Mouse (Mus musculus): ENCODE results near the gene Sh3pxd2b.

The Sh3pxd2b gene

DNA sequence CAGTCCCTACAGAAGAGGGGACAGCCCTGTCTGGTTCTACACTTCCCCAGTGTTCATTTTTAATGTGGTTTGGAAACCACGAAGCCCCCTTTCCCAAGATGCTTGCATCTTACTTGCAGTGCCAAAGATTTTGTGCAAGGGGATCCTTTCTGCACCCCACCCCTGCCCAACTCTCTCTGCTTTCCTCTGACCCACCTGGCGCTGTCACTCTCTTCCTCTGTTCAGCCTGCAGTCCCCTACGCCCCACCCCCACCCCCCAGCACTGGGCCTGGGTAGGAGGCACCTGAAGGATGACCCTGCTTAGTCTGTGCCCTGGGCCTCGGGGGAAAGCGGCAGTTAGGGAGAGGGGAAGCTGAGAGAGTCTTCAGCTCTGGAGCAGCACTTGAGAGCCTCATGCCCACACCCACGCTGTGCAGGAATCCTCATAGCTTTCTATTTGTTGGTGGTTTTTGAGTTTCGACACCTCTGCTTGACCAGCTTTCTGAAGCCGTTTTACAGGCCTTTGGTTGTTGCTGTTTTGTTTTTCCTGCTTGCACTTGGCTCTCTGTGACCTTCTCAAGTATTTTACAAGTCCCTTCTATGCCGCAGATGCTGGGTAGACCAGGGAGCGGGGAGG lies 77.5 kb downstream of the Sh3pxd2b start:
- no peak for DNase-seq (ENCODE audit: extremely low read depth, low read depth, low spot score)

DNA sequence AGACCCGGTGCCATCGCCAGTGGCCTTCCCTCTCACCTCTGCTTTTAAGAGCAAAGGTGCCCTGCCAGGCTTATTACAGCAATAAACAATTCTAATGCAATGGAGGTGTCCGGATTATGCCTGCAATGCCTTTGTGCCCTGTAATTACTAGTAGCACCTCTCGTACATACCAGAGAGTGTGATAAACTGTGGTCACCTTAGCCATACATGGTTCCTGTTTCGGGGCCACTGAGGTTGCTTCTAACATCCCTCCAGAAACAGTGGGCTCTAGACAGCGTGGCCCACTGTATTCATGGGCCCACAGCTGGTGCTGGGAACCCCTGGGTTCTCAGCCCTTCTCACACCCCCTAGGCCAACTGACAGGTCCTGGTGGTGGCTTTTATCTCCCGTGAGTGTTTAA lies 79.9 kb downstream of the Sh3pxd2b start:
- no peak for DNase-seq (ENCODE audit: extremely low read depth, low read depth, low spot score)

DNA sequence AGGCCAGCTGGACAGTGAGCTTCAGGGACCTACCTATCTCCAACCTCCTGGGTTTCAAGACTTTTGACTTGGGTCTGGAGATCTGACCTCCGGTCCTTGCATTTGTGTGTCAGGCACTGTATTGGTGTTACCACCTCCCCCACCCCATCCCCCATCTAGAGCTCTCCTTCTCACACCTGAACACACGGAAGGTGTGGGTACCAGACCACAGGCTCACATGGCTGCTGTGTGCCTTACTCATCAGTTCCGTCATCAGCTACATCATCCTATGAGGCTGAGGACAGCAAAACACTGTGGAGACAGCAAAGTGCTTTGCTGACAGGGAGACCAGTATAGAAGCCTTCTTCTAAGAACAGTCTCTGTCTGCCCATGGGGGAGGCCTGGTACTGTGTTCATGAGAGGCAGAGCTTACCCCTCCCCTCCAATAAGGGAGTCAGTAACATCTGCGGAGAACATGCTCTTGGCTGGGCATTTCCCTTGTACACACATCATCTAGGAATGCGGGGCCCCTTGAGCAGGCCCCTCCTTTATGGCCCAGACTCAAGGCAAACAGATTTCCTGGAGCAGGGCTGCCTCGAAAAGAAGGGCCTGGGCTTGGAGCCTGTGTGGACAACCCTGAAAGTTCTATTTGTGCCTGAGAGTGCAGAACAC lies 87.9 kb downstream of the Sh3pxd2b start:
- DNase-seq (ENCODE audit: extremely low read depth, low read depth, low spot score) = no peak

DNA sequence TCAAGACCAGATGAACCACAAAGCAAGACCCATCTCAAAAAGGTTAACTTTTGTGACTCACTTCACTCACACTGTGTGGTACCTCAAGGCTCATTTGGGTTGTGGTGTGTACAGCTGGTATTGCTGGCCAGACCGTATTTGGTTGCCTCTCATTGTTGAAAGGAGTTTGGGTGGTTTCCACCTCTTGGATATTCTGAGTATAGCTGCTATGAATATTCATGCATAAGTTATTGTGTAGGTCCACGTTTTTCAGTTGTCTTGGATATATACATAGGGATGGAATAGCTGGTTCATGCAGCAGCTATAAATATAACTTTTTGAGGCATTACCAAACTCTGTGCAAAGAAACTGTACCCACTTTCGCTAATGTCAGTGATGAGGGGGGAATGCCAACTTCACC lies 95.0 kb downstream of the Sh3pxd2b start:
- no peak for DNase-seq (ENCODE audit: extremely low read depth, low read depth, low spot score)

DNA sequence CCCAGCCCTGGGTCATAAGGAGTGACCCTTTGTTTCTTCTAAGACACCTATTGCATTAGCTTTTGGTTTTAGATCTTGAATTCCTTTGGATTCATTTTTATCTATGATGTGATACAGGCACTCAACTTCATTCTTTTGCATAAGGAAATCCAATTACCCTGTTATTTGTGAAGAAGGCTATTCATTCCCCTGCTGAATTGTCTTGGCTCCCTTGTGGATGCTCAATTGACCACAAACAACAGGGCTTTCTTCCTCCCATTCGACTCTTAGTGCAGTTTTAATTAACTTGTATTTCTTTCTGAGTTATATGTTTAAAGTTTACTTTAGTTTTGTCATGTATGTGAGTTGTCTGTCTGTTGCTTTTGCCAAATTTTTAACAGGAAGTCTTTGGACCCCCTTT lies 96.6 kb downstream of the Sh3pxd2b start:
- DNase-seq (ENCODE audit: extremely low read depth, low read depth, low spot score) = no peak

DNA sequence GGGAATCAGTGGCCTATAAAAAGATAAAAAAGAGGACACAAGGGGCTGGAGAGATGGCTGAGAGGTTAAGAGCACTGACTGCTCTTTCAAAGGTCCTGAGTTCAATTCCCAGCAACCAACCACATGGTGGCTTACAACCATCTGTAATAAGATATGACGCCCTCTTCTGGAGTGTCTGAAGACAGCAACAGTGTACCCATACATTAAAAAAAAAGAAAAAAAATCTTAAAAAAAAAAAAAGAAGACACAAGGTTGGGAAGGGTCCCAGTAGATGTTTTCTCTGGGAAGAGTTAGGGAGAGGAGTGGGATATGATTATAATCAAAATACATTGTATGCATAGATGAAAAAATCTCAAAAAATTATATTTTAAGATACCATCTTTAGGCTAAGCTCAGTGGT lies 97.5 kb downstream of the Sh3pxd2b start:
- DNase-seq (ENCODE audit: extremely low read depth, low read depth, low spot score) = no peak

DNA sequence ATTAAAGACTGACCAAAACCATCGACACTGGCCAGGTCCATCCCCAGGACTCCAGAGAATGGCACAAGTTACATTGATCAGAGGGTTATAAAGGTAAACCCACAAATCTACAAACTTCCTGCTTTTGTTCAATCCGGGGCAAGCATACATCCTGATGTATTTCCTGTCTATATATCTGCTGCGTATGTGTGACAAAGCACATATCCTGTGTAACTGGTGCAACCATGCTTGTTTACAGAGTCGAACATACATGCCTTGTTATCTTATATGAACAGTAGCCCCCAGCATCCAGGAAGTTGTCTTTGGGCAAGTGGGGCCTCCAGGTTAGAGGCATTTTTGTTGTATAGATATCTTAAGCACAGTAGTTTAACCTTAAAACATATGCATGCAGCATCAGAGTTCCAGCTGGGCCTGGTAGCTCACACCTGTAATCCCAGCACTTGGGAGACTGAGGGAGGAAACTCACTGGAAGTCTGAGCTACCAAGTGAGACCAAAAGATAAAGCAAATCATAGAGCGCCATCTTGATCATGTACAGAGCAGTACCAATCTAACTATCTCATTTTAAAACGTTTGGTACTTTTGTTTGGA lies 98.1 kb downstream of the Sh3pxd2b start:
- no peak for DNase-seq (ENCODE audit: extremely low read depth, low read depth, low spot score)

DNA sequence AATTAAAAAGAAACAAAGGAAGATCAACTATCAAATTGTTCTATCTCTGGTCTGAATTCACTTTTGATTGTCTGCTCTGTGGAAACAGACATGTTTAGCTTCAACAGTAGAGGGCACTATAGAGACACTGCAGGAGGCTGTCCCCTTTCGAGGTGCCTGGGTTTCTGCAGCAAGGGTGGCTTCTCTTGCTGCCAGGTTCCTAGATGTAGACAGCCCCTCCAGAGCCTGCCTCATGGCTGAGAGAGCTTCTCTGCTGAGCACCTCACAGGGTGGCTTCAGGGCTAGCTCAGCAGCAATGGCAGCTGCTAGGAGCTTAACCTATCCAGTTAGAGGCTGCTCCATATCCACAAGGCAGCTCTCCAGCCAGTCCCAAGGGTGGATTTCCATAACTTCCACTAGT lies 102.6 kb downstream of the Sh3pxd2b start:
- DNase-seq (ENCODE audit: extremely low read depth, low read depth, low spot score) = no peak

DNA sequence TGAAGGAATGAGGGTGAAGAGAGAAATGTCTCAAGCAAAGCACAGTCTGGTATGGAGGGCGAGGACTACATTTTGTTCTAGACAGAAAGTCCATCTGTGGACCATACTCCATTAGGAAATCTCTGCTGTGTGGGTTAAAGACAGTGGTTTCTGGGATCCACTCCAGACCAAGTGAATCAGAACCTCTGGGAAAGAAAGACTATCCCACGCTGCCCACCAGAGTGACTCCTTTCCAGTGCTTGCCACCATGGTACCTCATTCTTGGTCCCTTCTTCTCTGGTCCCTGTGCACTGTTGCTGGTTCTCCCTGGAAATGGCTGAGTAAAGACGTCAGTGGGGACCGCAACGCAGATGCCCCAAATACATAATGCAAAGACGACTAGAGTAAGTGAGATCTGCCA lies 103.7 kb downstream of the Sh3pxd2b start:
- no peak for DNase-seq (ENCODE audit: extremely low read depth, low read depth, low spot score)

DNA sequence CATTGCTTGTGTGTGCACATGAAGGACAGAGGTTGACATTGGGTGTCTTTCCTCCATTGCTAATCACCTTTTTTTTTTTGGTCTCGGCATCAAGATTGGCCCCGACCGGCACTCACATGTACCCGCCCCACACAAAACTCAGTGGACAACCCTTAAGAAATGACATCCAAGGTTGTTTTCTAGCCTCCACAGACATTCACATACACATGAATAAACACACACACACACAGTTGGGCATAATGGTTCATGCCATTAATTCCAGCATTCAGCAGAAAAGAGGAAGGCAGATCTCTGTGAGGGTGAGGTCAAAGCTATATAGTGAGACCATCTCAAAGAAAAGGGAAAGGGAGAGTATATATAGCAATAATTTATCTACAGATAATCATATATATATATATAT lies 105.1 kb downstream of the Sh3pxd2b start:
- no peak for DNase-seq (ENCODE audit: extremely low read depth, low read depth, low spot score)

DNA sequence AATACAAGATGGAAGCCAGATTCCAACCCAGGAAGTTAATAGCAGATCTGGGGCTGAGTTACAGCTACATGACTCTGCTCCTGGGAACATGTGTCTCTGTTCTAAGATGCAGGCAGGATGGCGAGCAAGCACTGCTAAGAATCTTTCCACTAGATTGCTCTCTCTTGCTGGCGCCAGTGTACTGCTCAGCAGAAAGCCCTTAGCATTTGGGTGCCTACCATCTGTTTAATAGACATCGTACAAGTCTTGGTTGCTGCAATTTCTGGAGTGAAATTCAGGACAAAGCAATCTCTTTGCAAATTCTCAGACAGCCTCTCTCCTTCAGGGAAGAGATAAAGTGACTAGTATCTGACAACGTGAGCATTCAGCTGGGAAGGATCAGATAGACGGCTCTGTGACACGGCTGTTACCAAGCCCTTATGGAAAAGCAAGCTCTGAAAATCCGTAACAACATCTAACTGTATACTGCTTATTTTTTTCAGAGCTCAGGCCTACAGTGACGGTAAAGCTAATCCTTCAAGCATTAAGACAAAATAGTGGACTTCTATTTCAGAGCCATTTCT lies 105.8 kb downstream of the Sh3pxd2b start:
- no peak for DNase-seq (ENCODE audit: extremely low read depth, low read depth, low spot score)

DNA sequence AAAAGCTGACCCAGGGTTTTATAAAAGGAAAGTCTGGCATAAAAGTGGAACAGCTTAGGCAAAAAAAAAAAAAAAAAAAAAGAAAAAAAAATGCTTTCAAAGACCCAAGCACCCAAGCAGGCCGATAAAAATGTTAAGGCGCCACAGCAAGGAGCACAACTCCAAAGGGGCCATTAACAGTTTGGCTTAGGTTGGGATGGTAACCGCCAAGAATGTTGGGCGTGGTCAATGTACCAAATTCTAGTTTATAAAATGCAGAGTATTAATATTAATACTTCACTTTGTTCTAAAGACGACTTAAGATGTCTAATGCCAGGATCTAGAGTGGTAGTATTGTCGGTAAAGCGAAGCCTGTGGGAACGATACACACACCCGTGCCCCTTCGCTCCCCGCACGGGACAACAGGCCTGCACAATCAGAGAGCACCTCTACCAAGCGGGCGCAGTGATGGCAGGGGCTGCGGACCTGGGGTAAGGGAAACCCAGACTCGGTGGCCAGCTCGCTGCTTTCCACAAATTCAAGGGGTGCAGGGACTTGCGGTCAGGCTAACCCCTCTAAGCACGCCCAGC lies 106.7 kb downstream of the Sh3pxd2b start:
- DNase-seq (ENCODE audit: extremely low read depth, low read depth, low spot score) = no peak

DNA sequence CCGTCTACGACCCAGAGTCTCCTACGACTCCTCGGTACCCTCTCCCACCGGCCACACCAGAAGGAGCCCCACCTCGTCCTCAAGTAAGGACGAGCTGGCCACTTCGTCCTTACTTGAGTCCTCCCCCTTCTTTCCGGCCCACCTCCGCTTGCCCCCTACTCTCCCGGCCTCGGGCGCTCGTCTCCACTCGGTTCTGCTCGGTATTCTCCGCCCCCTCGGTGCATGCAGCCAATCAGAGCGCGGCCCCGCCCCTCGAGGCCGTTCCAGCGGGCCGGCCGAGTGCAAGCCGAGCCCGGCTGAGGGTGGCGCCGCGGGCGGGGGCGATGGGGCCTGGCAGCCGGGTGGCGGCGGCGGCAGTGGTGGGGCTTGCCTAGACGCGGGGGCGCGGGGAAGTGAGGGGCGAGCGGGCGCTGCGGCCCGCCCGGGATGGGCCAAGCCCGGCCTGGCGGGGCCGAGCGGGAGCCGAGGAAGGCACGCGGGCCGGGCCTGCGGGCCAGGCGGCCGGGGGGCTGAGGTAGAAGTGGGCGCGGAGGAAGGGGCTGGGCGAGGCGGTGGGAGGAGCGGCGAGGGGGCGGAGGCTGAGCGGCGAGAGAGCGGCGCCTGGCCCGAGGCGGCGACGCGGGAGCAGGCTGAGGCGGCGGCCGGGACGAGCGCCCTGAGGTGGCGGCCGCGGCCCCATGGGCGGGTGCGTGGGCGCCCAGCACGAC lies 107.3 kb downstream of the Sh3pxd2b start, which contains the start of gene Ubtd2:
Gene Ubtd2 (plus strand): TSS at position 571 of the 707 bp plus-strand sequence.
- no peak for DNase-seq (ENCODE audit: extremely low read depth, low read depth, low spot score)

DNA sequence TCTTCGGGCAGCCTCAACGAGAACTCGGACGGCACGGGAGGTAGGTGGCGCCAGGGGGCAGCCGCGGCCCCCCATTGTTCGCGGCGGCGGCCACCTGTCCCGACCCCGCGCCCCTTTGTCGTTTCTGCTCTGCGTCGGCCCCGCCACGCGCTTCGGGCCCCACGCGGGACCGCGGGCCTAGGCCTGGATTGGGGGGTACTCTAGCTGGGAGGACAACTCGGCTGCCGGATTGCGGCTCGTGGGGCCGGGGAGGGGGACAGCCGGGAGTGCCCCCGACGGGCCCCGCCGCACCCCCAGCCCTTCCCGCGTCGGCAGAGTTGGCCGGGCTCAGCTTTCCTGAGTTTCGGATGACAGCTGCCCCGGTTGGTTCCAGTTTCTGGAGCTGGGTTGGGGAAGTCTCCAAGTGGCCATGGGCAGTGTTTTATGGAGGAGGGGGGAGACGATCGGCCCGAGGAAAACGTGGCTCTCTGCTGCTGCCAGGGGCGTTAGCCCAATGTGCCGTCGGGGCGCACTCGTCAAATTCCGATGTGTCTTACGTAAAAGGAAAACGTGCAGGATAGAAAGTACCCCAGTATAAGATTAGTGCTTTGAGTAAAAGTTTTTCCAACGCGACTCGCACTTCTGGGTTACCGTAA lies 108.0 kb downstream of the Sh3pxd2b start:
- DNase-seq (ENCODE audit: extremely low read depth, low read depth, low spot score) = no peak

DNA sequence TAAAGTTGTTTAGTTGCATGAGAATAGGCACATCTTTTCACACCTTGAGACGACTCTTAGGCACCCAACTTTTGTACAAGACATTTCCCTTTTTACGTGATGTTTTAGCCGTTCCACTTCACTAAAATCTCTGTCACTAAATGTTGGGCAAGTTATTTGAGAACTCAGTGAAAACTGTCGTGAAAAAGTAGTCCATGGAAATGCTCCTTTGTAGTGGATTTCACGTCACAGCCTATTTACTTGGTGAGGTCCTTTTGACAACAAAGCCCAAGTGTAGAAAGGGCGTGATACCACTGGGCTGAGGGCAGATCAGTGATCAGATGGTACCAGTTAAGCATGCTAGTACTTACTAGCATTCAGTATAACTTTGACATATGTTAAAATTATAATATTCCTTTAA lies 108.7 kb downstream of the Sh3pxd2b start:
- no peak for DNase-seq (ENCODE audit: extremely low read depth, low read depth, low spot score)

DNA sequence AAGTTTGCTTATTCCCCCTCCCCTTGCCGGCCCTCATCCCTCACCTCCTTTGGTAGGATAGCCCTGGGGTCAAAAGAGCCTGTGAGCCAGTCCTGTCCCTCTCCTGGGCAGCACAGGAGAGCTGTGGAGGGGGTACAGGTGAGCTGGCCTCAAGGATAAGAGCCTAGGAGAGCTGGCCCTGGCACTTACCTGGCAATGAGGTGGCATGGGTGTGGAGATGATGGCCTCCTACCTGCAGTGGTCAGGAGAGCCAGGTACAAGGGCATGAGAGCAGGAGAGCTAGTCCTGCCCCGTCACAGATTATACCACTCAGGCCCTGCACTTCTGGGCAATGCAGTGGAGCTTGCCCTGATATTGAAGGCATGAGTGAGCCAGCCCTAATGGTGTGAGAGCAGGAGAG lies 116.7 kb downstream of the Sh3pxd2b start:
- no peak for DNase-seq (ENCODE audit: extremely low read depth, low read depth, low spot score)

DNA sequence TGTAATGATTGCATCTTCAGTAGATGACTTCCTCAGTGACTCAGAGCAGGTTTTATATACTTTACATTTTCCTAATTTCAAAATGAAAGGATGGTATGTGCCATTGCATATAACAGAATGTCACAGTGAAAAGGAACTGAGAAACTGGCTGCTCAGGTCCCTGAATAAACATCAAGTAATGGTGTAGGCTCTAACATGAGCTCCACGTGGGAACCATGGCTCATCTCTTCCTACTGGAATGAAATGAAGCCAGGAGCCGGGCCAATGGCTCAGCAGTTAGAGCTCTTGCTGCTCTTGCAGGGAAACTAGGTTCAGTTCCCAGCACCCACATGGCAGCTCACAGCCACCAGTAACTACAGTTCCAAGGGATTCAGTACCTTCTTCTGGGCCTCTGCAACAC lies 124.3 kb downstream of the Sh3pxd2b start:
- no peak for DNase-seq (ENCODE audit: extremely low read depth, low read depth, low spot score)

DNA sequence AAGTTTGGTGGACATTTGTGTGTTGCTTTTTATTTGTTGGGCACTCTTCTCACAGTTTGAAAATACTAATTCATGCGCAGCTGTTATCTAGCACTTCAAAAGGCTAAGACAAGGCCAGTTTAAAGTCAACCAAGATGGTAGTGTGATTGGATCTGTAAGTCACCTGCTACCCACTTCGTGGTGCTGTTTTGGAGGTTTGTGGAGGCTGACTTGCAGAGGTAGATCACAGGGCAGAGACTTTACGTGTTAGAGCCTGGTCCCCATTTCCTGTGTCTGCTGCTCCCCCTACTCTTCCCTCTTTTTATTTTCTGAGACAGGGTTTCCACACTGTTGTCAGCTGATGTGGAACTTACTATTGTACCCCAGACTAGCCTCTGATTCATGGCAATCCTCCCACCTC lies 127.1 kb downstream of the Sh3pxd2b start:
- DNase-seq (ENCODE audit: extremely low read depth, low read depth, low spot score) = no peak

DNA sequence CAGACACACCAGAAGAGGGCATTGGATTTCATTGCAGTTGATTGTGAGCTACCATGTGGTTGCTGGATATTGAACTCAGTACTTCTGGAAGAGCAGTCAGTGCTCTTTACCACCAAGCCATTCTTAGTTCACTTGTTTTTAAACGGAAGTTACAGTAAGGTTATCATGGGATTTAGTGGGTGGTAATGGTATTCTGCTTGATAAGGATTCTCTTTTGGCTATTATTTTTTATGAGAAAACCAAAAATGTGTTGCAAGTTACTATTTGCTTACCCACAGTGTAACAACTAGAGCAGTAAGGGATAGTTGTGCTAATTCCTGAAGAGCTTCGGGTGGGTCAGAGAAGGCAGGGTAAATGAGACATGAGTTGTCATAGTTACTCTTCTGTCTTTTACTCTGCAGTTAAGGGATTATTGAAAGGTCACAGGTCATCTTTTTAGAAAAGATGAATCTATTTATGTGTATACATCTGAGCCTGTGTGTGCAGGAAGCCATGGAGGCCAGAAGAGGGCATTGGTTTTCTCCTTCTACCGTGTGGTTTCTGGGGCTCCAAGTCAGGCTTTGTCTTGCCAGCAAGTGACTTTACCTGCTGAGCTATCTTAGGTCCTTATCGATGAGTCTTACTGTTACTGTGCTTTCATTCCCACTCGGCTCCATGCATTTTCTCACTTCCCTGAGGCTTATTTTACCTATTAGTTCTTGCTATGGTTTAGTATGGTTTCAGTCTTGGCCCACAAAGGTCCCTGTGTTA lies 128.0 kb downstream of the Sh3pxd2b start:
- DNase-seq (ENCODE audit: extremely low read depth, low read depth, low spot score) = no peak

Data from fat pad, adult 2 months (tissue).